Mouse (Mus musculus): ENCODE results near the gene Upf3a. TPM values are rescaled to one million over a fixed set of nuclear protein-coding genes. Genes with fewer than 3 reads are reported as not detected.
A peak's percentile ranks its signal among the peaks of the same experiment; 100 is the strongest.

The Upf3a gene
- total RNA-seq, 2 experiments from 2014 or later, result 38.4 to 42.6 TPM

DNA sequence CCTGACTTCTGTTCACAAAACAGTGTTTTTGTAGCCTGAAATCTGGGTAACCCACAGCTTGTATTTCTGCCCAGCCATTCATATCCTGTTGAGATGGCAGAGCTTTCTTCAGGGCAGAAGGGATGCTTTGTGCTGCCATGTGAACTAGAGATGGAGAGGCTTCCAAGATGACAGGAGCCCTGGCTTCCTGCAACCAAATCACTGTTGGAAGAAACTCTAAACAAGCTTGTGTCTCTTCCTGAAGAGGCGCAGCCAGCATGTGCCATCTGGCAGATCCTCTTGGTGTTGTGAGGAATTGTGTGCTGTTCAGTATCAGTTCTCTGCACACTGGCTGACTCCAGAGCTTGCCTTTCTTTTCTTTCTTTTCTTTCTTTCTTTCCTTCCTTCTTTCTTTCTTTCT lies 57.9 kb downstream of the Upf3a start:
- peak in 1 of 2 experiments; percentile 19 for DNase-seq (ENCODE audit: low spot score in 2 of 2)

Other genes starting within 250 kb of the Upf3a start
- gene 1700029H14Rik, start 223.2 kb upstream of the Upf3a start, total RNA-seq (2021), result 1 to 10 TPM in 1 of 2 experiments, under 1 TPM in 1; 0.41 to 1.3 TPM
- 10 to 100 TPM; 65.5 to 65.6 TPM for gene Rasa3, start 108.0 kb upstream of the Upf3a start, total RNA-seq (2021)
- gene Cfap97d2, start 79.7 kb upstream of the Upf3a start, total RNA-seq (2021), result 1 to 10 TPM; 2.7 to 2.8 TPM
- 10 to 100 TPM; 60.5 to 62.2 TPM for gene Cdc16, start 27.9 kb upstream of the Upf3a start, total RNA-seq (2021)
- not detected for gene AF366264, start 52.8 kb downstream of the Upf3a start, total RNA-seq (2021)
- 10 to 100 TPM; 30.4 to 30.8 TPM for gene Champ1, start 84.0 kb downstream of the Upf3a start, total RNA-seq (2021)
- 10 to 100 TPM; 24.8 to 33.5 TPM for gene Coprs, start 104.7 kb downstream of the Upf3a start, total RNA-seq (2021)